Mouse (Mus musculus): ENCODE measurements around the gene Otogl. TPM values are rescaled to one million over a fixed set of nuclear protein-coding genes. Genes with fewer than 3 reads are reported as not detected.

Gene Otogl
- polyA plus RNA-seq, 1 experiment from 2014 or later = not detected

- Histone ChIP-seq H3K27me3 (ENCODE audit: control insufficient read depth, insufficient read depth, low read length) (no peaks in the 10 kb centered on the region), H3K9ac (ENCODE audit: low read length) (no peak overlapping the region), H3K36me3 (ENCODE audit: control insufficient read depth, insufficient read depth, low read length) (no peaks in the 10 kb centered on the region), H3K27ac (ENCODE audit: low read depth, low read length) (no peak overlapping the region), H3K4me3 (ENCODE audit: low read depth, low read length) (no peak overlapping the region), H3K9me3 (ENCODE audit: control insufficient read depth, low read length) (no peaks in the 10 kb centered on the region), H3K4me2 (no peak overlapping the region), H3K4me1 (ENCODE audit: control insufficient read depth, insufficient read depth, low read length) (no peaks in the 10 kb centered on the region)
- ATAC-seq (ENCODE audit: low FRiP score) = peak; percentile 87
- WGBS = 17% methylated on average over 7 of the region's 7 CpGs
- peak; percentile 88 for DNase-seq (ENCODE audit: low spot score, missing footprints)
These were observed 112.1 kb downstream of the Otogl start for GRCm38 (mm10) chr10:107799671-107800353.

- DNase-seq (ENCODE audit: low spot score, missing footprints) (no peak), ATAC-seq (ENCODE audit: low FRiP score) (no peak)
- H3K36me3 ChIP-seq (ENCODE audit: control insufficient read depth, insufficient read depth, low read length) = no peaks in the 10 kb centered on the region
- no peak overlapping the region for H3K4me2 ChIP-seq
- WGBS = 84% methylated on average over 10 of the region's 10 CpGs
- H3K27ac ChIP-seq (ENCODE audit: low read depth, low read length) = no peak overlapping the region
- no peaks in the 10 kb centered on the region for H3K4me1 ChIP-seq (ENCODE audit: control insufficient read depth, insufficient read depth, low read length)
- H3K4me3 ChIP-seq (ENCODE audit: low read depth, low read length) = no peak overlapping the region
- no peaks in the 10 kb centered on the region for H3K9me3 ChIP-seq (ENCODE audit: control insufficient read depth, low read length)
- no peak overlapping the region for H3K9ac ChIP-seq (ENCODE audit: low read length)
- no peaks in the 10 kb centered on the region for H3K27me3 ChIP-seq (ENCODE audit: control insufficient read depth, insufficient read depth, low read length)
These were observed 116.8 kb downstream of the Otogl start for GRCm38 (mm10) chr10:107794812-107795756.

GRCm38 (mm10) chr10:107792491-107792890 is 119.4 kb downstream of the Otogl start:
- H3K9me3 ChIP-seq (ENCODE audit: control insufficient read depth, low read length) = no peaks in the 10 kb centered on the region
- no peak overlapping the region for H3K4me3 ChIP-seq (ENCODE audit: low read depth, low read length)
- no peaks in the 10 kb centered on the region for H3K4me1 ChIP-seq (ENCODE audit: control insufficient read depth, insufficient read depth, low read length)
- H3K36me3 ChIP-seq (ENCODE audit: control insufficient read depth, insufficient read depth, low read length) = no peaks in the 10 kb centered on the region
- no peak for DNase-seq (ENCODE audit: low spot score, missing footprints)
- no peak overlapping the region for H3K4me2 ChIP-seq
- ATAC-seq (ENCODE audit: low FRiP score) = no peak
- no peaks in the 10 kb centered on the region for H3K27me3 ChIP-seq (ENCODE audit: control insufficient read depth, insufficient read depth, low read length)
- 78% methylated on average over 3 of the region's 3 CpGs for WGBS
- no peak overlapping the region for H3K27ac ChIP-seq (ENCODE audit: low read depth, low read length)
- no peak overlapping the region for H3K9ac ChIP-seq (ENCODE audit: low read length)

DNA sequence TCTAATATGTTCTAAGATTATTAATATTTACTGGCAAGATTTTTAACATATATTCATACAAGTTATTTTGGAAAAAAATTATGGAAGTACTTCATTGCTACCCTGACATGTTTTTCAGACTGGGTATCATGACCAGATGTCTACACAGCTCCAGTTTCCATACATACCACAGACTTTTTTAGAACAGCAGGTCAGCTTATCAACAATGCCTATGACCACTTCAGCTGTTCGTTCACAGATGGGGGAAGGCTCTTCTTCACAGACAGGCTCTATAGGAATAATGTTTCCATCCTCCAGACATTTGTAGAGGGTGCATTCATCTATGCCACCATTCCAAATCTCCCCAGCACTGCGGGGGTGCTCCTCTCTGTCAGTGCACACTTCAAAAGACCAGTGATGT is 132.4 kb downstream of the Otogl start:
- H3K9me3 ChIP-seq (ENCODE audit: control insufficient read depth, low read length) = no peaks in the 10 kb centered on the region
- no peak overlapping the region for H3K4me2 ChIP-seq
- H3K4me3 ChIP-seq (ENCODE audit: low read depth, low read length) = no peak overlapping the region
- H3K9ac ChIP-seq (ENCODE audit: low read length) = no peak overlapping the region
- ATAC-seq (ENCODE audit: low FRiP score) (no peak), DNase-seq (ENCODE audit: low spot score, missing footprints) (no peak)
- H3K27ac ChIP-seq (ENCODE audit: low read depth, low read length) = no peak overlapping the region
- no peaks in the 10 kb centered on the region for H3K27me3 ChIP-seq (ENCODE audit: control insufficient read depth, insufficient read depth, low read length)
- no peaks in the 10 kb centered on the region for H3K36me3 ChIP-seq (ENCODE audit: control insufficient read depth, insufficient read depth, low read length)
- WGBS = 84% methylated on average over 2 of the region's 2 CpGs
- no peaks in the 10 kb centered on the region for H3K4me1 ChIP-seq (ENCODE audit: control insufficient read depth, insufficient read depth, low read length)

GRCm38 (mm10) chr10:107759624-107760023 is 152.3 kb downstream of the Otogl start:
- Histone ChIP-seq H3K4me1 (ENCODE audit: control insufficient read depth, insufficient read depth, low read length) (no peaks in the 10 kb centered on the region), H3K36me3 (ENCODE audit: control insufficient read depth, insufficient read depth, low read length) (no peaks in the 10 kb centered on the region), H3K4me2 (no peak overlapping the region), H3K9me3 (ENCODE audit: control insufficient read depth, low read length) (no peaks in the 10 kb centered on the region), H3K27me3 (ENCODE audit: control insufficient read depth, insufficient read depth, low read length) (no peaks in the 10 kb centered on the region), H3K9ac (ENCODE audit: low read length) (no peak overlapping the region), H3K27ac (ENCODE audit: low read depth, low read length) (no peak overlapping the region), H3K4me3 (ENCODE audit: low read depth, low read length) (no peak overlapping the region)
- DNase-seq (ENCODE audit: low spot score, missing footprints) (no peak), ATAC-seq (ENCODE audit: low FRiP score) (no peak)
- 71% methylated on average over 1 of the region's 1 CpGs for WGBS

DNA sequence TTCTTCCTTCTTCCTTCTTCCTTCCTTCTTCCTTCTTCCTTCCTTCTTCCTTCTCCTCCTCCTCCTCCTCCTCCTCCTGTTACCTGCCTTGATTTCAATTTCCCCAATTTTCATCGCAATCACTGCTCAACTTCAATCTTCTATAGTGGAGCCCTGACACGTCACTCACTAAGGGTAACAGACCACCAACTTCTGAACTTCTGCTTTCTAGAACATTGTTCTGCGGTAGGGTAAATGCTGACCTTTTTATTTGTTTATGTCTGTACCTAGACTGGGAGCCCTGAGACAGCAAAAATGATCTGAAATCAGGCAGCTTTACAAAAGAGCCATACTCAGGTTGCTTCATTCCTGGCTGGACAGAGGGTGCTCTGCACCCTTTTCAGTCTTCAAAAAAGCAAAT is 158.5 kb downstream of the Otogl start:
- no peak for ATAC-seq (ENCODE audit: low FRiP score)
- no peaks in the 10 kb centered on the region for H3K9me3 ChIP-seq (ENCODE audit: control insufficient read depth, low read length)
- no peaks in the 10 kb centered on the region for H3K36me3 ChIP-seq (ENCODE audit: control insufficient read depth, insufficient read depth, low read length)
- peaks cover 7% of the 10 kb centered on the region; the same call in 1 of the 2 replicates for H3K4me1 ChIP-seq (ENCODE audit: control insufficient read depth, insufficient read depth, low read length)
- no peak overlapping the region for H3K9ac ChIP-seq (ENCODE audit: low read length)
- no peak overlapping the region for H3K4me3 ChIP-seq (ENCODE audit: low read depth, low read length)
- H3K27me3 ChIP-seq (ENCODE audit: control insufficient read depth, insufficient read depth, low read length) = no peaks in the 10 kb centered on the region
- WGBS = 87% methylated on average over 3 of the region's 3 CpGs
- H3K27ac ChIP-seq (ENCODE audit: low read depth, low read length) = no peak overlapping the region
- no peak overlapping the region for H3K4me2 ChIP-seq
- no peak for DNase-seq (ENCODE audit: low spot score, missing footprints)

DNA sequence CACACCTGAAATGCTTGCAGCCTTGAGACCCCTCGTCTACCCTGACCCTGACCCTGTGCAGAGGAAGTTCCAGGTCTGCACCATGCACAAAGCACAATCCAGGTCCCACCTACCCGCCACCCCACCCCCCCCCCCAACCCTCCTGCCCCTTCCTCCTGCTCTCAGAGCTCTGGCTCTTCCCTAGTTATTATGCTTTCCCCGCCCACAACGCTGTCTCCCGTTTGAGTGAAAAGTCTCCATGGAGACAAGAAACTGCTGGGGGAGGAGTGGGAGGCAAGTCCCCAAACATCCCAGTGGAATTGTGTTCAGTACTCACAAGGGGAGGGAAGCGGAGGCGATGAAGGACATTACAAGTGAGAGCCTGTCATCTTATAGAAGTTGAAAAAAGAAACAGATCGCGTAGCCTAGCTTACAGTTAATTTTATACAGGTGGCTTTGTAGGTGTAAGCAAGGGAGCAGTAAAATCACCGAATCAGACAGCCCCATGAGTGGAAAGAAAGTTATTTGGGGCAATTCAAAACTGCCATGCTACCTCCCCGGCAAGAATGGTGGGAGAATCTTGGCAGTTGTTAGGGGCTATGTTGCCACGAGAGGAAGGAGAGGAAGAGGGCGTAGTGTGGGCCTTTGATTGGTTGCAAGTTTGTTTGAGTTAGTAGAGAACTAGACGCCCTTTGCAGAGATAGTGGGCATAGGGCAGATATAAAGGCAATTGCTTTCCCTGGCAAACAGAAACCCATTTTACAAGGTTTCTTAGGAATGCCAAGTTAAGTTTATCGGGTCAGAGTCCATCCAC is 159.4 kb downstream of the Otogl start:
- 30% methylated on average over 15 of the region's 15 CpGs for WGBS

GRCm38 (mm10) chr10:107751944-107752343 is 160.0 kb downstream of the Otogl start:
- ATAC-seq (ENCODE audit: low FRiP score) (peak; percentile 47), DNase-seq (ENCODE audit: low spot score, missing footprints) (no peak)
- Histone ChIP-seq H3K4me2 (peak overlapping the region; percentile 35), H3K36me3 (ENCODE audit: control insufficient read depth, insufficient read depth, low read length) (no peaks in the 10 kb centered on the region), H3K27me3 (ENCODE audit: control insufficient read depth, insufficient read depth, low read length) (no peaks in the 10 kb centered on the region), H3K9me3 (ENCODE audit: control insufficient read depth, low read length) (no peaks in the 10 kb centered on the region), H3K4me3 (ENCODE audit: low read depth, low read length) (no peak overlapping the region), H3K9ac (ENCODE audit: low read length) (no peak overlapping the region), H3K27ac (ENCODE audit: low read depth, low read length) (no peak overlapping the region), H3K4me1 (ENCODE audit: control insufficient read depth, insufficient read depth, low read length) (peaks cover 7% of the 10 kb centered on the region; the same call in 1 of the 2 replicates)
- 29% methylated on average over 6 of the region's 6 CpGs for WGBS

More for the DNA sequence above, 159.4 kb downstream of the Otogl start:
- no peak overlapping the region for H3K9ac ChIP-seq (ENCODE audit: low read length)
- H3K27me3 ChIP-seq (ENCODE audit: control insufficient read depth, insufficient read depth, low read length) = no peaks in the 10 kb centered on the region
- H3K9me3 ChIP-seq (ENCODE audit: control insufficient read depth, low read length) = no peaks in the 10 kb centered on the region
- peaks cover 7% of the 10 kb centered on the region; the same call in 1 of the 2 replicates for H3K4me1 ChIP-seq (ENCODE audit: control insufficient read depth, insufficient read depth, low read length)
- peak; percentile 89 for DNase-seq (ENCODE audit: low spot score, missing footprints)
- no peaks in the 10 kb centered on the region for H3K36me3 ChIP-seq (ENCODE audit: control insufficient read depth, insufficient read depth, low read length)
- no peak overlapping the region for H3K4me3 ChIP-seq (ENCODE audit: low read depth, low read length)
- H3K27ac ChIP-seq (ENCODE audit: low read depth, low read length) = no peak overlapping the region
- peak; percentile 91 for ATAC-seq (ENCODE audit: low FRiP score)
- peak overlapping the region; percentile 35 for H3K4me2 ChIP-seq

Measured in midbrain, embryonic 11.5 days (tissue).